Mouse (Mus musculus) cerebellum, postnatal 25 days (tissue): Measurements from ENCODE around the gene Thrsp.

Experiments
- DNase-seq, 2 experiments: peaks; one replicate each; pipeline ENCODE4 v3.0.0; 2021; ENCODE audit warnings: mixed read lengths in 2 of 2

Gene Thrsp

DNA sequence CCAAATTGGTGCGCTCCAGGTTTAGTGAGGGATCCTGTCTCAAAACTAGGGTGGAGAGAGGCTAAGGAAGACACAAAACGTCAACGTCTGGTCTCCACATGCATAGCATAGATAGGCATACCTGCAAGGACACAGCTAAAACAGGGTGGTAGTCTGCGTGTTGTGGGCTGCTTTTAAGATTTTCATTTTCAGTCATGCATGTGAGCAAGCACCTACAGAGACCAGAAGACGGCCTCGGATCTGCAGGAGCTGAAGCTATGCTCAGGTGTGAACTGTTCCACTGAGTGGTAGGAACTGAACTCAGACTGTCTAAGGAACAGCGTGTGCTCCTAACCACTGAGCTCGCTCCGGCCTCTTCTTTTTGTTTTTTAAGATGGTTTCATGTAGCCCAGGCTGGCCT lies 42.4 kb downstream of the Thrsp start:
- DNase-seq: no peak

DNA sequence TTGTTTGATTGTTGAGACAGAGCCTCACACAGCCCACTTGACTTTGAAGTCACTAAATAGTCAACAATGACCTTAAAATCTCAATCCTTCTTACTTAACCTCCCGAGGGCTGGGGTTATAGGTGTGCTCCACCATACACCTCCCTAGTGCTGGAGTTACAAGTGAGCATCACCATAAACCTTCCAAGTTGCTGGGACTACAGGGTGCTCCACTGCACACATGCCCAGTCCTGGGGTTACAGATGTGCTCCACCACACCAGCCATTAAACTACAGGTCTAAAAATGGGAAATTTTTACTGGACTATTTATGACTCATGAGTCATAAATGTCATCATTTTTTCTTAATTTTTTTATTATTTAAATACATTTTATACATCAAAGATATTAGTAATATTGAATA lies 51.6 kb downstream of the Thrsp start:
- DNase-seq: no peak
